Mouse (Mus musculus) megakaryocyte, embryonic 14.5 days (primary cell): Measurements from ENCODE around the gene Eef1akmt1.

Source experiments
- FLI1 ChIP-seq: IDR thresholded peaks from 2 replicates; pipeline ENCODE4 v1.6.1; 2012; ENCODE audit warnings: low read length, inconsistent platforms, mixed read lengths
- GATA1 ChIP-seq: IDR thresholded peaks from 3 replicates; pipeline ENCODE4 v1.6.1; 2012; ENCODE audit warnings: mixed read lengths, low read length, inconsistent platforms, borderline replicate concordance

- no peak for TF ChIP-seq GATA1
- TF ChIP-seq FLI1: no peak
Observed at GRCm38 (mm10) chr14:57591830-57592229, 20.4 kb upstream of the Eef1akmt1 start.
